In the genomic region with DNA sequence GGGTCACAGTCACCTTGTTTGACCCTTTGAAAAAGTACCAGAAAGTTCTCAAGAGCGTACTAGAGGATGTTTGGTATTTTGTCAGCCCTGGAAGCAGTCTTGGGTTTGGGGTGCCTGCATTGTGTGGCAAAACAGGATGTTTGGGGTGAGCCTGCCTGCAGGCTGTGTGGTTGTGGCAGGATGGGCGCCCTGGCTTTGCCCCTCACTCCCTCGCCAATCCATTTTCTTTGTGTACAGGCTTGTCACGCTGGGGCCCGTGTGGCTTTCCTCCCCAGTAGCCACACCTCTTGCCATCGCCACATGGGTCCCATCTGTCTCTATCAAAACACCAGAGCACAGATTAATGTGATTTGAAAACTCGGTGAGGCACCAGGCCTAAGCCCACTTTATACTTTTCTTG, we compare ENCODE assay signal across 8 mouse cellular contexts. TPM values are rescaled to one million over a fixed set of nuclear protein-coding genes. Genes with fewer than 3 reads are reported as not detected.
DNase-seq lines count a peak whose midpoint lies in the region; ATAC-seq and TF ChIP-seq lines count a peak whose summit lies in the region.
"Had no signal": no experiment of that assay in that cellular context is flagged by ENCODE, and none has a peak within 500 bp of the region (broad histone marks: within the 10 kb centered on the region; RNA-seq: fewer than 3 reads in every experiment).

No protein-coding gene starts in this region.

- no peak for TF ChIP-seq CTCF in brain, embryonic 14.5 days (IDR thresholded peaks at IDR 0.05; ENCODE audit: borderline replicate concordance, extremely low read depth, insufficient read depth, insufficient read length)

- ATAC-seq in frontal cortex, adult (ENCODE audit: low TSS enrichment), result no peak

- no peak for TF ChIP-seq POLR2A in brain, embryonic 14.5 days (IDR thresholded peaks at IDR 0.05; ENCODE audit: borderline replicate concordance, extremely low read depth, insufficient read depth, insufficient read length, poor library complexity, severe bottlenecking)

- DNase-seq in lung, postnatal 36 days, result peak; percentile 22
- no peak for DNase-seq in lung, postnatal 14 days
- DNase-seq in brain, embryonic 14.5 days (ENCODE audit: low read depth), result peak; percentile 64
- peak; percentile 86 for DNase-seq in induced T-regulatory cell, adult 2 months (ENCODE audit: low read depth)
- peak; percentile 71 to 72 for DNase-seq in thymus, postnatal 10 days (ENCODE audit: low spot score in 2 of 2)
- DNase-seq in layer of hippocampus, postnatal 14 days (ENCODE audit: low spot score in 2 of 2), result no peak
- DNase-seq: kidney, adult 9 months had no signal

RNA-seq across cellular contexts. Expression of a gene that starts 47.2 kb away (rescaled TPM):
- polyA plus RNA-seq in brain, embryonic 14.5 days (2012; rRNA removed), result 36.5 and 54.7 TPM in 2 replicates
- total RNA-seq in layer of hippocampus, postnatal 14 days (2021), result 1 to 10 TPM; 9.0 to 9.4 TPM

Comparison
In these comparisons a context has a peak if more than half of its experiments do, and no peak if none do; other contexts are left out.
1. DNase-seq: peak in lung, postnatal 36 days (single experiment), brain, embryonic 14.5 days (single experiment), induced T-regulatory cell, adult 2 months (single experiment) and thymus, postnatal 10 days (2 of 2); none in lung, postnatal 14 days (single experiment) and layer of hippocampus, postnatal 14 days (0 of 2).